Mouse (Mus musculus): ENCODE results near the gene Tuba4a. TPM values are rescaled to one million over a fixed set of nuclear protein-coding genes. Genes with fewer than 3 reads are reported as not detected.

The Tuba4a gene
- total and polyA plus RNA-seq, 2 experiments from 2014 or later, result 87.0 to 165 TPM

GRCm38 (mm10) chr1:75254625-75255013 is 35.0 kb upstream of the Tuba4a start:
- Histone ChIP-seq H3K4me2 (ENCODE audit: low read depth, low read length, poor library complexity, severe bottlenecking) (no peak overlapping the region), H3K9ac (replicated peaks; ENCODE audit: low read length, poor library complexity, severe bottlenecking) (no peak overlapping the region), H3K9me3 (ENCODE audit: low read length) (no peaks in the 10 kb centered on the region), H3K4me3 (ENCODE audit: low read depth, low read length) (no peak overlapping the region), H3K27ac (ENCODE audit: low read depth, low read length) (no peak overlapping the region), H3K36me3 (ENCODE audit: insufficient read depth, low read length) (peaks cover 6% of the 10 kb centered on the region), H3K4me1 (ENCODE audit: insufficient read depth, low read length) (no peaks in the 10 kb centered on the region), H3K27me3 (ENCODE audit: insufficient read depth, low read length) (no peaks in the 10 kb centered on the region)
- WGBS, result 63% methylated on average over 8 of the region's 8 CpGs
- no peak for TF ChIP-seq CTCF (IDR thresholded peaks at IDR 0.05)
- ATAC-seq (ENCODE audit: low FRiP score) (0 out of 2 replicates have a peak, but pooled peaks have one; percentile 5), DNase-seq (ENCODE audit: low spot score) (no peak)

GRCm38 (mm10) chr1:75253849-75254624 is 34.4 kb upstream of the Tuba4a start:
- no peaks in the 10 kb centered on the region for H3K4me1 ChIP-seq (ENCODE audit: insufficient read depth, low read length)
- no peak overlapping the region for H3K9ac ChIP-seq (replicated peaks; ENCODE audit: low read length, poor library complexity, severe bottlenecking)
- peaks cover 3% of the 10 kb centered on the region for H3K36me3 ChIP-seq (ENCODE audit: insufficient read depth, low read length)
- no peaks in the 10 kb centered on the region for H3K27me3 ChIP-seq (ENCODE audit: insufficient read depth, low read length)
- ATAC-seq (ENCODE audit: low FRiP score) (no peak), DNase-seq (ENCODE audit: low spot score) (peak; percentile 75)
- TF ChIP-seq CTCF (IDR thresholded peaks at IDR 0.05), result peak; percentile 96
- H3K9me3 ChIP-seq (ENCODE audit: low read length), result no peaks in the 10 kb centered on the region
- 0 out of 2 replicates have a peak overlapping the region, but pooled peaks have one; percentile 26 for H3K27ac ChIP-seq (ENCODE audit: low read depth, low read length)
- no peak overlapping the region for H3K4me2 ChIP-seq (ENCODE audit: low read depth, low read length, poor library complexity, severe bottlenecking)
- no peak overlapping the region for H3K4me3 ChIP-seq (ENCODE audit: low read depth, low read length)
- 64% methylated on average over 16 of the region's 16 CpGs for WGBS

- Histone ChIP-seq H3K27me3 (ENCODE audit: insufficient read depth, low read length) (no peaks in the 10 kb centered on the region), H3K9me3 (ENCODE audit: low read length) (no peaks in the 10 kb centered on the region), H3K36me3 (ENCODE audit: insufficient read depth, low read length) (no peaks in the 10 kb centered on the region), H3K4me2 (ENCODE audit: low read depth, low read length, poor library complexity, severe bottlenecking) (no peak overlapping the region), H3K27ac (ENCODE audit: low read depth, low read length) (no peak overlapping the region), H3K4me1 (ENCODE audit: insufficient read depth, low read length) (no peaks in the 10 kb centered on the region), H3K9ac (replicated peaks; ENCODE audit: low read length, poor library complexity, severe bottlenecking) (no peak overlapping the region), H3K4me3 (ENCODE audit: low read depth, low read length) (no peak overlapping the region)
- no peak for ATAC-seq (ENCODE audit: low FRiP score)
- DNase-seq (ENCODE audit: low spot score), result no peak
- TF ChIP-seq CTCF (IDR thresholded peaks at IDR 0.05), result peak; percentile 28; the same call in 1 of the 2 replicates
- 81% methylated on average over 16 of the region's 16 CpGs for WGBS
These were observed 33.4 kb upstream of the Tuba4a start for GRCm38 (mm10) chr1:75253029-75253428.

GRCm38 (mm10) chr1:75252308-75252707 is 32.6 kb upstream of the Tuba4a start:
- Histone ChIP-seq H3K4me2 (ENCODE audit: low read depth, low read length, poor library complexity, severe bottlenecking) (no peak overlapping the region), H3K27ac (ENCODE audit: low read depth, low read length) (no peak overlapping the region), H3K36me3 (ENCODE audit: insufficient read depth, low read length) (no peaks in the 10 kb centered on the region), H3K27me3 (ENCODE audit: insufficient read depth, low read length) (no peaks in the 10 kb centered on the region), H3K4me3 (ENCODE audit: low read depth, low read length) (no peak overlapping the region), H3K4me1 (ENCODE audit: insufficient read depth, low read length) (no peaks in the 10 kb centered on the region), H3K9ac (replicated peaks; ENCODE audit: low read length, poor library complexity, severe bottlenecking) (no peak overlapping the region), H3K9me3 (ENCODE audit: low read length) (no peaks in the 10 kb centered on the region)
- 74% methylated on average over 13 of the region's 13 CpGs for WGBS
- ATAC-seq (ENCODE audit: low FRiP score) (no peak), DNase-seq (ENCODE audit: low spot score) (no peak)
- no peak for TF ChIP-seq CTCF (IDR thresholded peaks at IDR 0.05)

- no peak overlapping the region for H3K27ac ChIP-seq (ENCODE audit: low read depth, low read length)
- no peak overlapping the region for H3K4me3 ChIP-seq (ENCODE audit: low read depth, low read length)
- H3K36me3 ChIP-seq (ENCODE audit: insufficient read depth, low read length), result no peaks in the 10 kb centered on the region
- DNase-seq (ENCODE audit: low spot score), result peak; percentile 65
- WGBS, result 5% methylated on average over 21 of the region's 22 CpGs
- 0 out of 2 replicates have a peak overlapping the region, but pooled peaks have one; percentile 39 for H3K9ac ChIP-seq (replicated peaks; ENCODE audit: low read length, poor library complexity, severe bottlenecking)
- H3K27me3 ChIP-seq (ENCODE audit: insufficient read depth, low read length), result no peaks in the 10 kb centered on the region
- H3K4me1 ChIP-seq (ENCODE audit: insufficient read depth, low read length), result no peaks in the 10 kb centered on the region
- peak; percentile 84 for TF ChIP-seq CTCF (IDR thresholded peaks at IDR 0.05)
- H3K4me2 ChIP-seq (ENCODE audit: low read depth, low read length, poor library complexity, severe bottlenecking), result peak overlapping the region; percentile 37
- H3K9me3 ChIP-seq (ENCODE audit: low read length), result no peaks in the 10 kb centered on the region
- peak; percentile 24; the same call in 1 of the 2 replicates for ATAC-seq (ENCODE audit: low FRiP score)
These were observed 31.7 kb upstream of the Tuba4a start for GRCm38 (mm10) chr1:75251112-75251970.
